Mouse (Mus musculus) gastrocnemius, adult 8-10 months (tissue): Measurements from ENCODE around the gene Oxct2a. TPM values are rescaled to one million over a fixed set of nuclear protein-coding genes. Genes with fewer than 3 reads are reported as not detected.

Experiments used
- DNase-seq, 2 experiments: peaks; one replicate each; pipeline ENCODE4 v3.0.0; 2022; ENCODE audit warnings: low spot score in 2 of 2
- total RNA-seq, 4 experiments: library from RNA; stranded (reverse); gene quantifications; 2 replicates each; pipeline ENCODE4 v1.2.4; 2022

Gene Oxct2a
- total RNA-seq, 4 experiments from 2014 or later, result 0.27 TPM; not detected in 3

DNA sequence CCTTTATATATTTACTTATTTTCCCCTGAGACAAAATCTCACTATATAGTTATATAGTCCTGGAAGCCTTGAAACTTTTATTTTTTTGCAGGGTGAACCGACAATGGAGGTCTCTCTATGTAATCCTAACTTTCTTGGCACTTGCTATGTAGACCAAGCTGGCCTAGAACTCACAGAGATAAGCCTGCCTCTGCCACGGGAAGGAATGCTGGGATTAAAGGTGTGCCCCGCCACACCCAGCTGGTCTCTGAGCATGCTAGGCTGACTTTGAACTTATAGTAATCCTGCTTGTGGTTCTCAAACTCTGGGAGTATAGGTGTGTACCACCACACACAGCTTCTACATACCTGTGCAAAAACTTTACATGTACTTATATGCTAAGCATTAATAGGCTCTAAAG lies 43.3 kb downstream of the Oxct2a start:
- no peak for DNase-seq

Other genes starting within 250 kb of the Oxct2a start
- gene Bmp8b, start 218.5 kb downstream of the Oxct2a start, total RNA-seq, result not detected
- not detected for gene Oxct2b, start 207.4 kb downstream of the Oxct2a start, total RNA-seq
- gene Ppie, start 183.7 kb downstream of the Oxct2a start, total RNA-seq, result 10 to 100 TPM; 18.7 to 23.7 (median 19.9) TPM
- under 1 TPM in 1 of 4 experiments, not detected in 3; 0.36 TPM for gene Hpcal4, start 140.4 kb downstream of the Oxct2a start, total RNA-seq
- gene Nt5c1a, start 122.1 kb downstream of the Oxct2a start, total RNA-seq, result 10 to 100 TPM; 41.9 to 58.6 (median 47.2) TPM
- 1 to 10 TPM; 2.9 to 4.7 (median 3.2) TPM for gene Heyl, start 90.1 kb downstream of the Oxct2a start, total RNA-seq
- gene Pabpc4, start 61.3 kb downstream of the Oxct2a start, total RNA-seq, result 100 to 1,000 TPM; 325 to 385 (median 343) TPM
- gene Bmp8a, start 19.6 kb upstream of the Oxct2a start, total RNA-seq, result 1 to 10 TPM in 1 of 4 experiments, under 1 TPM in 2, not detected in 1; 0.56 to 1.3 (median 0.72) TPM